Mouse (Mus musculus) liver, adult 2 months (tissue): Measurements from ENCODE around the gene Sap30.

Experiments used
- CTCF ChIP-seq: fragments of 200-500 bp; IDR thresholded peaks from 2 replicates; pipeline ENCODE4 v1.5.1; 2011; ENCODE audit warnings: low read depth, low read length, control low read depth
- POLR2A ChIP-seq: fragments of 200-500 bp; IDR thresholded peaks from 2 replicates; pipeline ENCODE4 v1.6.1; 2011; ENCODE audit warnings: low read length, control low read depth; ENCODE audit not compliant: insufficient read depth; ENCODE audit errors: extremely low read depth

DNA sequence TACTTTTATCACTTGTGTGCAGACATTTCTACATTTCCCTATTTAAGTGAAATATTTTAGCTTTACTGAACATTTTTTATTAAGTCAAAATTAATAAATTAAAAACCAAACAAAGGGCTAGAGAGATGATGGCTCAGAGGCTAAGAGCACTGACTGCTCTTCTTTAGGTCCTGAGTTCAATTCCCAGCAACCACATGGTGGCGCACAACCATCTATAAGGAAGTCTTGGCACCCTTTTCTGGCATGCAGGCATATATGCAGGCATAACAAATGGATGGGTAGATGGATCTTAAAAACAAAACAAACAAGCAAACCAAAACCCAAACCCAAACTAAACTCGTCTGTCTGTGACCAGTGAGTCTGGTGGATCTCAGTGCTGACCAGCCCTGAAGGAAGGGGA lies 44.6 kb upstream of the Sap30 start:
- no peak for TF ChIP-seq CTCF
- no peak for TF ChIP-seq POLR2A
